Mouse (Mus musculus): ENCODE measurements around the gene Tyro3.

Gene Tyro3

DNA sequence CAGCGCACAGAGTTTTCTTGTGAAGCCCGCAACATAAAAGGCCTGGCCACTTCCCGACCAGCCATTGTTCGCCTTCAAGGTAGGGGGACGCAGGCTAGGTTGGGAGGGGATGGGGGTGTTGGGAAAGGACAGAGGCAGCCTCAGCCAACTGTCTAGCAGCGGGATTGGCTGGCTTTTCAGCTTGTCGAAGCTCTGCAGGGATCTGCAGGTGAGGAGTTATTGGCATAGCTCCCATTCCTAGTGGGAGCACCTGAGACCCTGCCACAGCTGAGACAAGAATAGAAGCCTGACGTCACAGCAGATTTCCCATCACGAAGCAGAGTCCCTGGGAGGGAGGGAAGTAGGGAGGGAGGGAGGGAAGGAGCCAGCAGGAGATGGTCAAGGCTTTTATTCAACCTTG is 7.2 kb downstream of the Tyro3 start:
- peak; percentile 65 to 70 for DNase-seq

DNA sequence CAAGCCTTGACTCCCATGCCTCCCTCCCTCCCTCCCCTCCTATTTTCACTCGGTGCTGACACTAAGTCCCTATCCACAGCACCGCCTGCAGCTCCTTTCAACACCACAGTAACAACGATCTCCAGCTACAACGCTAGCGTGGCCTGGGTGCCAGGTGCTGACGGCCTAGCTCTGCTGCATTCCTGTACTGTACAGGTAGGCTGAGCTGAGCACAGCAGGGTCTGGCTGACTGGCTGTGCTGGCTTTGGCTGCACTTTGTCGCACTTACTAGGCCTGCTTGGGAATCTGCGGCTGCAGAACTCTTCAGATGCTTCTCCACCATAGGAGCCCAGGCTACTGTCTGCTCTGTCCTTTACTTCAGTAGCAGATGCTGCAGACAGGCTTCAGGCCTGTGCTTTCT is 8.0 kb downstream of the Tyro3 start:
- DNase-seq, result peak; percentile 58 to 63

DNA sequence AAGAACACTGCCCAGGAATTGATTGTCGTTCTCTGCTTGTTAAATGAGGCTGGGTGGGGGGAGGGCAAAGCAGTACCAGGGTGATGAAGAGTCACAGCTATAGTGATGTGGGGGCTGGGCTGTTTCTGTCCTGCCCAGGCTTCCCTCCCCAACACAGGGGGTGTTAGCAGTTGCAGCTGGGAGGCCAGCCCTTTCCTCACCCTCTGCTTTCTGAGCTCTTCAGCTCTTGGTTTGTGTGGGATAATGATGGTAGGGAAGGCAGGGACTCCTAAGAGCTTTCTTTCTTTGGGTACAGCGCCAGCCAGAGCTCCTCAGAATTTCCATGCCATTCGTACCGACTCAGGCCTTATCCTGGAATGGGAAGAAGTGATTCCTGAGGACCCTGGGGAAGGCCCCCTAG is 10.9 kb downstream of the Tyro3 start:
- DNase-seq, result no peak

DNA sequence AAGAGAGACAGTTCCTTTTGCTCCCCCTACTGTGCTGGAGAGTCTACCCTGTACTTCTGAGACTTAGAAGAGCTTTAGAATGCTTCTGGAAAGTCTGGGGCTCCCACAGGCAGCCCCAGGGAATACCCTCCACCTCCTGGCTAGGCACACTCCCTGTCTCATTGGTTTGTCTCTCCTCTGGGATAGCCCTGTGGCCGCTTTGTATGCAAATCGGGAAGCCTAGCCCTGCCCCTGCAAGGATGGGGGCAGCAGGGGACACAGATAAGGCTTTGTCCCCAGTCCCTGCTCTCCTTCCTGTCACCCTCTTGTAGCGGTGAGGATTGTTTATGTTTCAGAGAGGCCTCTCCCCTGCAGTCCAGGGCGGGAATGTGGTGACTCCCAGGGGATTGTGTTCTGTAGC is 11.3 kb downstream of the Tyro3 start:
- no peak for DNase-seq

DNA sequence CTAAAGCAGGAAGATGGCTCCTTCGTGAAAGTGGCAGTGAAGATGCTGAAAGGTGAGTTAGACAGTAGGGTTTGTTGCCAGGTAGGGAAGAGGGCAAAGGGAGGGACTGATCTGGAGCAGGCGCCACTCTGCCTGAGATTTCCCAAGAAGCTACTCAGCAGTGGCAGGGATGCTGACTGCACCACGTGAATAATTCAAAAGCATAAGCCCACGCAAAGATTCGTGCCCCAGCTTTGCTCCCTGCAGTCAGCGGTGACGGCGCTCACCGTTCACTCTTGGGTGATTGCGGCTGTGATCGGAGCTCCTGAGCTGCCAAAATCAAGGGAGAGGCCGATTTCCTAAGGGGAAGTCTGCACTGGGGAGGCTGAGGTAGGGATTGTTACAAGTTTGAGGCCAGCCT is 13.4 kb downstream of the Tyro3 start:
- peak in 1 of 2 experiments; percentile 20 for DNase-seq

DNA sequence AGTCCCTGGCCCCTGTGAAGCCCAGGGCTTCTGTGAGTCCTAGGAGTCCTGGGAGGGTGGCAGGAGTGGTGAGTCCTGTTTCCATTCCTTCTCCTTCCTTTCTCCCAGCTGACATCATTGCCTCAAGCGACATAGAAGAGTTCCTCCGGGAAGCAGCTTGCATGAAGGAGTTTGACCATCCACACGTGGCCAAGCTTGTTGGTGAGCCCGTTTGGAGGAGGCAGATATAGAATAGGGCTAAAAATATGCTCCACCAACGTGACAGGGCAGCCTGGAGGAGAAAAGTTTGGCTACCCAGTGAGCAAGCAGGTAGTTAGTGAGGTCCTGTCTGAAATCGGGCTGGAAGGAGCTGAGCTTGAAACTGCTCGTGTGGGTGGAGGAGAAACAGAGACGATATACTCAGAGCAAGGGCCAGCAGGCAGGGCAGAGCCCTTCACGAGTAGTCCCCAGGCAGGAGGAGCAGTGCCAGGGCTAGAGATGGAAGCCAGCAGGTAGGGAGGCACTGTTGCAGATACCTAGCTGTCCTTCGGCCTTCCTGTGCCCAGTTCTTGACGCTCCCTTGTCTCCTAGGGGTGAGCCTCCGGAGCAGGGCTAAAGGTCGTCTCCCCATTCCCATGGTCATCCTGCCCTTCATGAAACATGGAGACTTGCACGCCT is 14.1 kb downstream of the Tyro3 start:
- DNase-seq, result peak; percentile 61 to 73

DNA sequence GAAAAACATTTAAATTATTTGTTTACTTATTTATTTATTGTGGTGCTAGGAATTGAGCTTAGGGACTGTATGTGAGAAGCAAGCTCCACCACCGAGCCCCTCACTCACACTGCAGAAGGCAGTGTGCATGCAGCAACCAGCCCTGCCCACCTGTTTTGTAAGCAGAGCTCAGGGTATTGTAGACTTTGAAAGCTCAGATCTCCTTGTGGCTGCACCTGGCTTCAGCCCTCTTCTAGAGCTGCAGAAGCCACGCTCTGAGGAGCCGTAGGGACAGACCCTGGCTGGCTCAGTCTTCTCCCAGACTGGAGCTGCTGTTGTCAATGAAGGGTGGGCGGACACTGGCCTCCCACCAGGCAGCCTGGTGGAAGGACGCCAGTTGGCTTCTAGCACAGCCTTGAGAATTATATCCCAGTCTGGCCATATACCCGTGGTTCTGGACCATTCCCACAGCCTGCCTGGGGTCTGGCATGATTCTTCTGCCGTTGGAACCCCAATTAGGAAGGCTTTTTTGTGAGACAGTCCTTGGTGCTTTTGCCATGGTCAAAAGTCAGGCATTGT is 16.9 kb downstream of the Tyro3 start:
- DNase-seq, result peak; percentile 60 to 74

DNA sequence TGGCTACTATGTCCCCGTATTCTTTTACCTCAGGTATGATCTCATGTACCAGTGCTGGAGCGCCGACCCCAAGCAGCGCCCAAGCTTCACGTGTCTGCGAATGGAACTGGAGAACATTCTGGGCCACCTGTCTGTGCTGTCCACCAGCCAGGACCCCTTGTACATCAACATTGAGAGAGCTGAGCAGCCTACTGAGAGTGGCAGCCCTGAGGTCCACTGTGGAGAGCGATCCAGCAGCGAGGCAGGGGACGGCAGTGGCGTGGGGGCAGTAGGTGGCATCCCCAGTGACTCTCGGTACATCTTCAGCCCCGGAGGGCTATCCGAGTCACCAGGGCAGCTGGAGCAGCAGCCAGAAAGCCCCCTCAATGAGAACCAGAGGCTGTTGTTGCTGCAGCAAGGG is 19.1 kb downstream of the Tyro3 start:
- DNase-seq, result peak in 1 of 2 experiments; percentile 32

DNA sequence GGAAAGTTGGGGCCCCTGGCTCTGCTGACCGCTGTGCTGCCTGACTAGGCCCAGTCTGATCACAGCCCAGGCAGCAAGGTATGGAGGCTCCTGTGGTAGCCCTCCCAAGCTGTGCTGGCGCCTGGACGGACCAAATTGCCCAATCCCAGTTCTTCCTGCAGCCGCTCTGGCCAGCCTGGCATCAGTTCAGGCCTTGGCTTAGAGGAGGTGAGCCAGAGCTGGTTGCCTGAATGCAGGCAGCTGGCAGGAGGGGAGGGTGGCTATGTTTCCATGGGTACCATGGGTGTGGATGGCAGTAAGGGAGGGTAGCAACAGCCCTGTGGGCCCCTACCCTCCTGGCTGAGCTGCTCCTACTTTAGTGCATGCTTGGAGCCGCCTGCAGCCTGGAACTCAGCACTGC is 19.5 kb downstream of the Tyro3 start:
- peak; percentile 78 to 87 for DNase-seq

DNA sequence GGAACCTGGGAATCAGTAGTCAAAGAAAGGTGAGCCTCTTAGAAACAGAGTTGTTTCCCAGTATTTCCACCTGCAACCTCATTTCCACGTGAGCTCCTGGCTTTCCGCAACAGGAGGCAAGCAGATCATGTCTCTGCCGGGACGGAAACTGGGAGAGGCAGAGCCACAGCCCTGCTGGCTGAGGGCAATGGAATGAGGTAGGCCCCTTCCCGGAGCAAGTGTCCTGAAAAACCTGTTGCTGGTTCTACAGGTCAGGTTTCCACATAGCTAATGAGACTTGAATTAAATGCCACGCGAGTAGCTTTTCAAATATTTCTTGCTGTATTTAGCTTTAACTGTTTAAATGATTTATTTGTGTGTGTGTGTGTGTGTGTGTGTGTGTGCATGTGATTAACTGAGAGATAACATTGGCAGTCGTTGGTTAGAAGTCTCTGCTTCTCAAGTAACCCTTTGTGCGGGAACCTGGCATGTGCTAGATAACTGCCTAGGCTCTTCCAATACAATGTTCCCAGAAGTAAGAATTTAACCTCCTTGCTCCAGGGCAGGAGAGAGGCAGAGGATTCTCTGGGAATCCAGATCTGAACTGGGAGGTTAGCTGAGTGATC is 21.2 kb downstream of the Tyro3 start:
- peak in 1 of 2 experiments; percentile 19 for DNase-seq

DNA sequence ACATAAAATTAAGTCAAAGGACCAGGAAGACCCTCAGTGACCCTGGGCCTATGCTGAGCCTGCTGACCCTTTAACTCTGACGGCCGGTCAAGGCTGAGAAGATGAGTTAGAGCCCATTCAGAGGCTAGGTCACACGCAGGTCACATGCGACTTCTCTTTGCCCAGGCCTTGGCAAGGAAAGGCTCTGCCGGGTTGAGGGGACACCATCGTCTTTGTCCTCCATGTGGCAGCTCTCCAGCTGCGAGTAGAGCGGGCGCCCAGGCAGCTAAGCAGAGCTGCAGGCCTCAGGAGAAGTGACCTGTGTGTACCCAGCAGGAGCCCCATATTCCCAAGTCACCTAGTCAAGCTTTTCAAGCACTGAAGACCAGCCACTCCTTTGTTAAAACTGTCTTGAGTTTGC is 23.6 kb downstream of the Tyro3 start:
- DNase-seq, result peak in 1 of 2 experiments; percentile 50

DNA sequence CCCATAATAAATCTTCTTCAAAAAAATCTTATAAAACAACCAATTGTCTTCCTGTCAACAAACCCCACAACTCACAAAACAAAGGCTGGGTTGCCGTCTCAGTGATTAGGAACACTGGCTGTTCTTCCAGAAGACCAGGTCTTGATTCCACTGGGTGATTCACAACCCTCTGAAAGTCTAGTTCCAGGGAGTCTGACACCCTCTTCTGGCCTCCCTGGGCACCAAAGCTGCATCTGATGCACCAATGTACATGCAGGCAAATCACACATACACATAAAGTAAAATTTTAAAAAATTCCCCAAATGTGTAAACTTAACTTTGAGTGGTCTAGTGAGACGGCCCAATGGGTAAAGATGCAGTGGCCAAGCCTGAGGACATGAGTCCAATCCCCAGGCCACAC is 33.0 kb downstream of the Tyro3 start:
- no peak for DNase-seq

DNA sequence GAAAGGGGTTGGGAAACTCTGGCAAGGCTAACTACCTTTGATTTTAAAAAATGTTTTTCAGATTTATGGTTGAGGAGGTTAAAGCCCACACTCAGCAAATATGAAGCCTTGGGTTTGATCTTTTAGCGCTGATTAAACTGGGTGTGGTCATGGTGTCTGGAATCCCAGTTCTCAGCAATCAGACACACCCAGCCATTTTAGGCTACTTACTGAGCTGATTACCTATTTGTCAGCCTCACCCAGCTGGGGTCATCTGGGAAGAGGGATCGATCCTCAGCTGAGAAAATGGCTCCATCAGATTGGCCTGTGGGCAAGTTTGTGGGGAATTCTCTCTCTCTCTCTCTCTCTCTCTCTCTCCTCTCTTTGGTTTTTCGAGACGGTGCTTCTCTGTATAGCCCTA is 36.7 kb downstream of the Tyro3 start:
- DNase-seq, result no peak

DNA sequence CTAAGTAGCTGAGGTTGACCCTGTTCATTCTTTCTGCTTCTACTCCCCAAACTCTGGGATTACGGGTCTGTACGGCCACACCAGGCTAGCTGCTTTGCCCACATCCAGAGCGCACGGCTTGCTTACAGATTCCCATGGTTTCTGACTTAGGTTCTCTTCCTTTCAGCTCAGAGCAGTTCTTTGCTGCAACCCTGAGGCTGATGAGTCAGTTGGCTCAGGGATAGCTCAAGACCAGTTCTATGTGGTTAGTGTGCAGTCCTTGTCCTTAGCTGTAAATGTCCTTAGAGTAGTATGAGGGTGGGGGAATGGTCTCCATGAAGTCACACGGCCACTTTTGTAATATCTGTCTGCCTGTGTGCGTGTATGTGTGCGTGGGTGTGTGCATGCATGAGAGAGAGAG is 40.1 kb downstream of the Tyro3 start:
- no peak for DNase-seq

DNA sequence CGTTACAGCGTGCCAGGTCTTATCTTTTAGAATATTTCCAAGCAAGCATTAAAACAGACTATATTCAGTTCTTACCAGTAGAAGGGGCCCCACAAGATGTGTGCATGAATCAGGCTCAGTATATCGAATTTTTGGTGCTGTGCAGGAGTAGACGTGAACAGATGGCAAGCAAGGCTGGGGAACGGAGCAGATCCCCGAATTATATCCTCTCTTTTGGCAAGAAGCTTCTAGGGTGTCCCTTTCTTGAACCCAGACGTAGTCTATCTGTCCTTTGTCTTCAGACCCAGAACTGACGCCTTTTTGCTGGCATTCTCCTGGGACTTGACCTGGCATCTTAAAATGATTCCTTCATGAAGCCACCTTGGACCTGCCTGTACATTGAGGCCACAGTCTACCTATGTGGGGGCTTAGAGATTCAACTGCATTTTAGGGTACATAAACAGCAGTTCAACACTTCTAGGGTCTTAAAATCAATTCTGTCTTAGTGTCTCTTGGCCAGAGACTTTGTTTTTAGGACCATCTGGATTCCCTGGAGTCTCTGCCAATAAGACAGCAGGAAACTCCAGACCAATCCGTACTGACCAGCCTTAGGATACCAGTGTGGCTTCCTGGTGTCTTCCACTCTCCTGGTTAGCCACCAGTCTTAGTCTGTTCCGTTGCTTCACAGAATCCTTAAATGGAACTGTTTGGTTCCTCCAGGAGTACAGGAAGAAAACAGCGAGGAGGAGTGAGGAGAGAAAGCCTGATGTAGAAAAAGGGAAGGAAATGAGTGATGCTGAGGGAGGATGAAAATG is 41.0 kb downstream of the Tyro3 start:
- DNase-seq, result peak; percentile 52 to 56

DNA sequence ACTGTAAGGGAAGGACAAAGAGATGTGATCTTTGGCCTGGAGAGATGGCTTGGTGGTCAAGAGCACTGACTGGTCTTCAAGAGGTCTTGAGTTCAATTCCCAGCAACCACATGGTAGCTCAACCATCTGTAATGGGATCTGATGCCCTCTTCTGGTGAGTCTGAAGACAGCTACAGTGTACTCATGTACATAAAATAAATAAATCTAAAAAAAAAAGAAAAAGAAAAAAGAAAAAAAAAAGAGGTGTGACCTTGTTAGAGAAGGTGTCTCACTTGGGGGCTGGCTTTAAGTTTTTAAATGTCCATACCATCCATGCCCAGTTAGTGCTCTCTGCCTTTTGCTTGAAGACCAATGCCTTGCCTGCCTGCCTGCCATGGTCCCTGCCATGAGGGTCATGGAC is 42.5 kb downstream of the Tyro3 start:
- DNase-seq, result no peak

DNA sequence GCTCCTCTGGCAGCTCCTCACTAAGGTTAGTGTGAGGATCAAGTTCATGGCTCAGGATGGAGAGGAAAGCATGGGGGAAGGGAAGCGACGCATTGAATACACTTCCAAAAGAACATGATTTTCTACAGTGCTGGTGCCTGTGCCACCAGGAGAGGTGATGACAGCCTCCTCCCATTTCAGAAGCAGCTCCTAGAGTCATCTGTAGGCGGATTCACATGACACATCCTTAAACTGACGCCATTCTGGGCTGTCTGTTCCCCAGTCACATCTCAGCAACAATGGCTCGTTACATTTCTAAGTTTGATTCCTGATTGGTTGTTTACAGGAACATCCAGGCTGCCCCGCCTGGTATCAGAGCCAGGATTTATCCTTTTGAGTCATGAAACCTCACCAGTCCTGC is 44.5 kb downstream of the Tyro3 start:
- DNase-seq, result no peak

DNA sequence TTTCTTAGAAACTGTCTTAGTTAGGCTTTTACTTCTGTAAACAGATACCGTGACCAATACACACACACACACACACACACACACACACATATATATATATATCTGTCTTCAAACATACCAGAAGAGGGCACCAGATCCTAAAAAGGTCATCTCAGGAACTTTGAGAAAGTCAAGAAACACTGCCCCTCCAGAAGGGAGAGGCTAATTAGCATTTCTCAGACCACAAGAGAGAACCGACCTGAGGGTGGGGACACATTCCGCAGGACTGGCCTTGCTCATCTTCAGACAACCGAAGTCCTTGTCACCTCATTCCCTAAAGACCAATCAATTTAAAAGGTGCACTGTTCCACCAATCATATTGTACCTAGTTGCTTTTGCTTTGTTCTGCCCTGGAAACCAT is 46.0 kb downstream of the Tyro3 start:
- DNase-seq, result no peak

DNA sequence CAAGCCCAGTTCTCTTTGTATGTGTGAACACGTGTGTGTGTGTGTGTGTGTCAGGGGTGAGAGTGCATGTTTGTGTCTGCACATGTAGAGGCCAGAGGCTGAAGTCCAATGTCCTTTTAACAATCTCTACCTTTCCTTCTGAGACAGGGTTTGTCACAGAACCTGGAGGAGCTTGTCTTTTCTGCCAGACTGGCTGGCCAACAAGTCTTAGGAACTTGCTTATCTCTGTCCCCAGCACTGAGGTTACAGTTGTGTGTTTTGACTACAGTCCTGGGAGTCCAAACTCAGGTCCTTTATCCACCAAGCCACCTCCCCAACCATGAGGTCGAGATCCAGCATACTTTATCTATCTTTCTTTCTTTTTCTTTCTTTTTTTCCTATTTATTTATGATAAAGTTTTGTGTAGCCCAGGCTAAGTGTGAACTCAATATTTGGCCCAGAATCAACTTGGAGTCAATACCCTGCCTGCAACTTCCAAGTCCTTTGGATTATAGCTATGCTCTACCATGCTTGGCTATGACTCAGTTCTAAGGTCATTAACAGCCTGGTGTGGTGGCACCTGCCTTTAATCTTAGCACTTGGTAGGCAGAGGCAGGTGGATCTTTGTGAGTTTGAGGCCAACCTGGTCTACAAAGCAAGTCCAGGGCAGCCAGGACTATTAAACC is 48.5 kb downstream of the Tyro3 start:
- peak in 1 of 2 experiments; percentile 30 for DNase-seq

DNA sequence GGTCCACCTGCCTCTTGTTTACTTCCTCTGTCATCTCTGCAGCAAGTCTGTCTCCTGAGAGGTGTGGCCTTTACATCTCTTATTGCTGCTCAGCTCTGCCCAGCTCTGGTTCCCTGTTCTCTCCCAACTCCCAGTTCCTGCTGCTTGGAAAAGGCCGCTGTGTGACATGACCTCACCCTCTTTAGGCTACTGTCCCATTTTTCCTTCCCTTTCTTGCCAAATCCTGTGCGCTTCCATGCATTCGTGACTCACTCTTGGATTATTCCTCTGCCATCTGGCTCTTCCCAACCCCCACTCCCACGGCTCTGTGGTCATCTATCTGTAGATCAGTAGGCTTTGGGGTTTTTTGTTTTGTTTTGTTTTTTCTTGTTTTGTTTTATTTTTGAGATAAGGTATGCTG is 49.4 kb downstream of the Tyro3 start:
- peak; percentile 92 to 95 for DNase-seq

DNA sequence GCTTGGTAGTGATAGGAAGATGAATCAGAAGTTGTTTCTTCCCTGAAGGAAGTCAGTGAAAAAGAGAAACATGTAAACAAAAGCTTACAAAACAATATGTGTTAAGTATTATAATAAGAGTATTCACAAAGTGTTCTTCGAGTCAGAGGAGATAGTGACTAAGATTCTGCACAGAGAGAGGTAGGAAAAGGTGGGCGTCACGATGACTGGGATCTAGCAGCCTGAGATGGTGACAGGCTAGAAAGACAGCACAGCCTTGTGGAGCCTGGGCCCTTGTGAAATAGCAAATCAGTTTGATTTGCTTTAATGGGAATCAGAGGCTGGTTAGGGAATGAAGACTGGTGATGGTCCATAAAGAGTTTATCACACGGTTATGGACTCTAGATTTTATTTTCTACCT is 56.3 kb downstream of the Tyro3 start:
- DNase-seq, result no peak

DNA sequence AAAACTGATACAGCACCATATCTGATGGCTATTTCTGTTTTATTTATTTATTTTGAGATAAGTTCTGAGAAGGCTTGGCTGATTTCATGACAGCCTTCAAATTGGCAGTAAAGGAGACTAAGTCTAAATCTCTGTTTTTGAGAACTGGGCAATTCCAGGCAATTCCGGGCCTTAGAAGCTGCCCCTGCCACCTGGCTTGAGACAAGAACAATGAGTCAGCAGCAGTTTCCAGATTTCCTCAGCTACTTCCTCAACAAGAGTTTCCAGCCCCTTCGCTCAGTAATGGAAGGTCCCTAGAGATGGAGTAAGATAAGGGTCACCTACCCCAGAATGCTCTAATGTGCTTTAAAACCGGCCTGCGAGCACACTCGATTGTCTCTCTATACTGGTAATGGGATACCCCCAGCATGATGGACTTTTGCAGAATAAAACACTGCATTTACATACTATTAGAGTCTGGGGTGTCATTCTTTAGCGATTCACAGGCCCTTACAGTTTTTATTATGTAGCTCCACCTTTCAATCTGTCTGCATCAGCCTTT is 57.8 kb downstream of the Tyro3 start:
- no peak for DNase-seq

DNA sequence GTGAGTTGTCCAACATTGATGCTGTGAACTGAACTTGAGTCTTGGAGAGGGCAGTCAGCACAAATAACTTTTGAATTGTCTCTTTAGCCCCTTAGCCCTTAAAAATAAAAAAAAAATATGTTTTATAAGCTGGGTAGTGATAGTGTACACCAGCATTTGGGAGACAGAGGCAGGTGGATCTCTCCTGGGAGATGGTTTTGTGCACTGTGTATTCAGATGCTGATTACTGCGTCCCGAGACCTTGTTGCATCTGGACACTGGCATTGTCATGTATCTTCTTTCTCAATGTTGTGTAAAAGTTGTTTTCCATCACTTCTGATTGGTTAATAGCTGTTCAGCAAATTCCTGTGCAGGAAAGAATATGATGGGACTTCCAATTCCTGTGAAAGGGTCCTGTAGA is 59.8 kb downstream of the Tyro3 start:
- DNase-seq, result no peak
